ENCODE assay signal across 26 mouse cellular contexts in the genomic region with DNA sequence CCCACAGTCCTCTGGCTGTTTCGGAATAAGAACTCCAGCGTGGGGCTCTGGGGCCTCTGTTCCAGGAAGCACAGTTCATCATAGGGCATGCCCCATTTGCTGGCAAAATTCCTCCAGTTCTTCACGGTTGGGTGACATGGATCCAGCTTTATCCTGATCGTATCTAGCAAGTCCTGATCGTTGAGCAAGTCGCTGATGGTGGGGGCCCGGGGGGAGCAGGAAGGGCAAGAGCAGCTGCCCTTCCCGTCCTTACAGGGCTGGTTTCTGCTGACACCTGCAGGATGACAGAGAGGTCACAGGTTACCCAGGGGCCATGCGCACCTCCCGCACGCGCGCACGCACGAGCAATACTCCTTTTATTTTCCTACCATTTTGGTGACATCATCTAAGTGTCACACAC. TPM values are rescaled to one million over a fixed set of nuclear protein-coding genes. Genes with fewer than 3 reads are reported as not detected.
DNase-seq lines count a peak whose midpoint lies in the region; ATAC-seq and TF ChIP-seq lines count a peak whose summit lies in the region.
"Had no signal": no experiment of that assay in that cellular context is flagged by ENCODE, and none has a peak within 500 bp of the region (broad histone marks: within the 10 kb centered on the region; RNA-seq: fewer than 3 reads in every experiment).

No protein-coding gene starts in this region.

- H3K4me1 ChIP-seq in kidney, adult 2 months (ENCODE audit: control insufficient read depth, insufficient read depth, low read length): peaks cover 5% of the 10 kb centered on the region; the same call in 1 of the 2 replicates
- H3K4me1 ChIP-seq in kidney, postnatal 0 days (replicated peaks; ENCODE audit: insufficient read depth, low read length): no peaks in the 10 kb centered on the region
- no peaks in the 10 kb centered on the region for H3K4me1 ChIP-seq in hindbrain, embryonic 10.5 days (replicated peaks)
- peaks cover 3% of the 10 kb centered on the region; the same call in 1 of the 2 replicates for H3K4me1 ChIP-seq in forebrain, embryonic 10.5 days
- no peaks in the 10 kb centered on the region for H3K4me1 ChIP-seq in liver, embryonic 11.5 days (replicated peaks; ENCODE audit: control insufficient read depth, insufficient read depth, low read length)
- H3K4me1 ChIP-seq: heart, embryonic 10.5 days; hindbrain, embryonic 13.5 days; limb, embryonic 15.5 days; liver, embryonic 15.5 days; lung, embryonic 15.5 days had no signal

- ATAC-seq in kidney, postnatal 0 days (replicated peaks; ENCODE audit: low FRiP score, low read depth): peak; percentile 84
- no peak for ATAC-seq in liver, embryonic 11.5 days (replicated peaks; ENCODE audit: low FRiP score)
- ATAC-seq: forebrain, postnatal 0 days; midbrain, embryonic 13.5 days had no signal

- H3K36me3 ChIP-seq in kidney, adult 2 months (ENCODE audit: control insufficient read depth, insufficient read depth, low read length): no peaks in the 10 kb centered on the region
- H3K36me3 ChIP-seq in kidney, postnatal 0 days (ENCODE audit: insufficient read depth, low read length): no peaks in the 10 kb centered on the region
- H3K36me3 ChIP-seq in hindbrain, embryonic 10.5 days: no peaks in the 10 kb centered on the region
- no peaks in the 10 kb centered on the region for H3K36me3 ChIP-seq in forebrain, embryonic 10.5 days (replicated peaks)
- H3K36me3 ChIP-seq in liver, embryonic 11.5 days (ENCODE audit: control insufficient read depth, insufficient read depth, low read length): no peaks in the 10 kb centered on the region
- H3K36me3 ChIP-seq: heart, embryonic 10.5 days; hindbrain, embryonic 13.5 days; limb, embryonic 15.5 days; liver, embryonic 15.5 days; lung, embryonic 15.5 days; midbrain, embryonic 13.5 days had no signal

- TF ChIP-seq CTCF in kidney, adult 2 months (conservative IDR thresholded peaks at IDR 0.05; ENCODE audit: insufficient read depth, insufficient read length, low read depth, low read length): no peak
- 0 out of 2 replicates have a peak, but pooled peaks have one; percentile 8 for TF ChIP-seq CTCF in kidney, postnatal 0 days (IDR thresholded peaks at IDR 0.05; ENCODE audit: low read depth)

- no peak overlapping the region for H3K4me3 ChIP-seq in kidney, adult 2 months (ENCODE audit: insufficient read depth, low read depth, low read length)
- no peak overlapping the region for H3K4me3 ChIP-seq in kidney, postnatal 0 days (replicated peaks; ENCODE audit: low read depth, low read length)
- H3K4me3 ChIP-seq in hindbrain, embryonic 10.5 days: no peak overlapping the region
- H3K4me3 ChIP-seq in forebrain, embryonic 10.5 days: no peak overlapping the region
- H3K4me3 ChIP-seq in liver, embryonic 11.5 days (ENCODE audit: low read depth, low read length): no peak overlapping the region
- H3K4me3 ChIP-seq: heart, embryonic 10.5 days; hindbrain, embryonic 13.5 days; left cerebral cortex, adult 2 months; limb, embryonic 15.5 days; liver, embryonic 15.5 days; lung, embryonic 15.5 days; megakaryocyte, embryonic 14.5 days; midbrain, embryonic 13.5 days had no signal

- no peak overlapping the region for H3K9ac ChIP-seq in kidney, postnatal 0 days (ENCODE audit: low read depth, low read length)
- H3K9ac ChIP-seq in liver, embryonic 11.5 days (ENCODE audit: low read depth, low read length): no peak overlapping the region
- H3K9ac ChIP-seq: forebrain, postnatal 0 days; hindbrain, embryonic 13.5 days; limb, embryonic 15.5 days; liver, embryonic 15.5 days; lung, embryonic 15.5 days; midbrain, embryonic 13.5 days had no signal

- 0 out of 2 replicates have a peak overlapping the region, but pooled peaks have one; percentile 11 for H3K4me2 ChIP-seq in kidney, postnatal 0 days (ENCODE audit: low read length)
- H3K4me2 ChIP-seq in liver, embryonic 11.5 days: no peak overlapping the region
- H3K4me2 ChIP-seq: hindbrain, embryonic 13.5 days; limb, embryonic 15.5 days; liver, embryonic 15.5 days; lung, embryonic 15.5 days; midbrain, embryonic 13.5 days had no signal

- H3K27me3 ChIP-seq in kidney, adult 2 months (replicated peaks; ENCODE audit: control insufficient read depth, insufficient read depth, low read length): no peaks in the 10 kb centered on the region
- H3K27me3 ChIP-seq in kidney, postnatal 0 days (ENCODE audit: insufficient read depth, low read length): no peaks in the 10 kb centered on the region
- H3K27me3 ChIP-seq in hindbrain, embryonic 10.5 days (ENCODE audit: insufficient read depth, poor library complexity, severe bottlenecking): no peaks in the 10 kb centered on the region
- no peaks in the 10 kb centered on the region for H3K27me3 ChIP-seq in forebrain, embryonic 10.5 days (ENCODE audit: poor library complexity, severe bottlenecking)
- H3K27me3 ChIP-seq in liver, embryonic 11.5 days (replicated peaks; ENCODE audit: control insufficient read depth, insufficient read depth, low read length): no peaks in the 10 kb centered on the region
- H3K27me3 ChIP-seq: hindbrain, embryonic 13.5 days; limb, embryonic 15.5 days; liver, embryonic 15.5 days; lung, embryonic 15.5 days; midbrain, embryonic 13.5 days had no signal

- peak; percentile 22 for DNase-seq in urinary bladder, postnatal 14 days (ENCODE audit: low spot score)
- DNase-seq in urinary bladder, postnatal 25 days (ENCODE audit: low spot score): no peak
- peak; percentile 94 for DNase-seq in kidney, adult 2 months
- peak; percentile 38 for DNase-seq in kidney, postnatal 0 days (ENCODE audit: low spot score)
- DNase-seq in hindbrain, embryonic 10.5 days (ENCODE audit: low spot score): no peak
- DNase-seq in heart, adult 11 months: no peak
- DNase-seq in forebrain, embryonic 10.5 days (ENCODE audit: extremely low spot score, low spot score): no peak
- no peak for DNase-seq in liver, embryonic 11.5 days (ENCODE audit: low spot score)
- DNase-seq: adrenal gland, postnatal 36 days; cerebellum, adult 11 months; cerebellum, adult 9-11 months; forebrain, postnatal 0 days; gastrocnemius, postnatal 36 days; layer of hippocampus, adult 9-11 months; lung, postnatal 36 days; right cerebral cortex, postnatal 14 days; thymus, postnatal 14 days had no signal

- no peaks in the 10 kb centered on the region for H3K9me3 ChIP-seq in kidney, postnatal 0 days (replicated peaks; ENCODE audit: low read length)
- no peaks in the 10 kb centered on the region for H3K9me3 ChIP-seq in hindbrain, embryonic 10.5 days
- no peaks in the 10 kb centered on the region for H3K9me3 ChIP-seq in forebrain, embryonic 10.5 days
- no peaks in the 10 kb centered on the region for H3K9me3 ChIP-seq in liver, embryonic 11.5 days (ENCODE audit: control insufficient read depth, low read length)
- H3K9me3 ChIP-seq: heart, embryonic 10.5 days; hindbrain, embryonic 13.5 days; limb, embryonic 15.5 days; liver, embryonic 15.5 days; lung, embryonic 15.5 days; megakaryocyte, embryonic 14.5 days; midbrain, embryonic 13.5 days had no signal

- H3K27ac ChIP-seq in kidney, adult 2 months (ENCODE audit: insufficient read depth, low read depth, low read length): peak overlapping the region; percentile 53; the same call in 1 of the 2 replicates
- 0 out of 2 replicates have a peak overlapping the region, but pooled peaks have one; percentile 54 for H3K27ac ChIP-seq in kidney, postnatal 0 days
- H3K27ac ChIP-seq in hindbrain, embryonic 10.5 days: no peak overlapping the region
- H3K27ac ChIP-seq in forebrain, embryonic 10.5 days: no peak overlapping the region
- no peak overlapping the region for H3K27ac ChIP-seq in liver, embryonic 11.5 days (ENCODE audit: low read depth, low read length)
- H3K27ac ChIP-seq: heart, embryonic 10.5 days; hindbrain, embryonic 13.5 days; left cerebral cortex, adult 2 months; limb, embryonic 15.5 days; liver, embryonic 15.5 days; lung, embryonic 15.5 days; midbrain, embryonic 13.5 days; stomach, postnatal 0 days had no signal

- 35% methylated on average over 15 of the region's 15 CpGs for WGBS in kidney, adult 2 months
- 57% methylated on average over 15 of the region's 15 CpGs for WGBS in kidney, postnatal 0 days
- 86% methylated on average over 15 of the region's 15 CpGs for WGBS in hindbrain, embryonic 10.5 days
- WGBS in forebrain, embryonic 10.5 days: 89% methylated on average over 15 of the region's 15 CpGs
- 83% methylated on average over 15 of the region's 15 CpGs for WGBS in liver, embryonic 11.5 days

- no peak for TF ChIP-seq POLR2A in kidney, adult 2 months (IDR thresholded peaks at IDR 0.05; ENCODE audit: low read depth, low read length)

RNA-seq across cellular contexts. Expression of gene Lgals8, which starts 13.6 kb away (rescaled TPM):
- 34.6 and 40.3 TPM in 2 replicates for polyA plus RNA-seq in kidney, adult 2 months (2012; rRNA removed)
- 27.5 and 30.0 TPM in 2 replicates for polyA plus RNA-seq in kidney, postnatal 0 days (2015; fragmentation: Nextera tagmentation; extraction: Ambion mirVana)
- 8.5 and 11.3 TPM in 2 replicates for polyA plus RNA-seq in hindbrain, embryonic 10.5 days (2016; fragmentation: Nextera tagmentation; extraction: Ambion mirVana)
- polyA plus RNA-seq in forebrain, embryonic 10.5 days (2016; fragmentation: Nextera tagmentation; extraction: Ambion mirVana): 7.2 and 7.5 TPM in 2 replicates
- 17.4 and 19.7 TPM in 2 replicates for polyA plus RNA-seq in liver, embryonic 11.5 days (2014; fragmentation: Nextera tagmentation; extraction: Ambion mirVana)

RNA-seq across cellular contexts. Expression of gene Edaradd, which starts 41.9 kb away (rescaled TPM):
- 0.53 and 0.55 TPM in 2 replicates for polyA plus RNA-seq in kidney, adult 2 months (2012; rRNA removed)
- polyA plus RNA-seq in kidney, postnatal 0 days (2015; fragmentation: Nextera tagmentation; extraction: Ambion mirVana): 1.6 and 1.9 TPM in 2 replicates
- polyA plus RNA-seq in hindbrain, embryonic 10.5 days (2016; fragmentation: Nextera tagmentation; extraction: Ambion mirVana): 1.1 TPM in 2 replicates
- 2.0 and 2.3 TPM in 2 replicates for polyA plus RNA-seq in forebrain, embryonic 10.5 days (2016; fragmentation: Nextera tagmentation; extraction: Ambion mirVana)
- polyA plus RNA-seq in liver, embryonic 11.5 days (2014; fragmentation: Nextera tagmentation; extraction: Ambion mirVana): 0.34 and 0.42 TPM in 2 replicates

Comparison
In these comparisons a context has a peak if more than half of its experiments do, and no peak if none do; other contexts are left out.
1. DNase-seq: peak in urinary bladder, postnatal 14 days (single experiment), kidney, adult 2 months (single experiment) and kidney, postnatal 0 days (single experiment); none in urinary bladder, postnatal 25 days (single experiment), hindbrain, embryonic 10.5 days (single experiment), heart, adult 11 months (single experiment), forebrain, embryonic 10.5 days (single experiment) and liver, embryonic 11.5 days (single experiment).
2. H3K27ac ChIP-seq: peak in kidney, adult 2 months (single experiment) and kidney, postnatal 0 days (single experiment); none in hindbrain, embryonic 10.5 days (single experiment), forebrain, embryonic 10.5 days (single experiment) and liver, embryonic 11.5 days (single experiment).